Mouse (Mus musculus) C2C12 (cell line): ENCODE data around the gene Mymx.

ENCODE experiments used
- CEBPB ChIP-seq: IDR thresholded peaks from one replicate; pipeline ENCODE4 v1.6.1; 2011; ENCODE audit warnings: low read depth, mild to moderate bottlenecking, control low read depth, moderate library complexity
- CTCF ChIP-seq: IDR thresholded peaks from one replicate; pipeline ENCODE4 v1.5.1; 2011; ENCODE audit not compliant: control insufficient read depth, insufficient read depth, insufficient read length
- FOSL1 ChIP-seq: IDR thresholded peaks from one replicate; pipeline ENCODE4 v1.8.0; 2011; ENCODE audit warnings: mild to moderate bottlenecking, low read length; ENCODE audit not compliant: poor library complexity, insufficient read depth, severe bottlenecking
- MAX ChIP-seq: IDR thresholded peaks from one replicate; pipeline ENCODE4 v1.6.1; 2011; ENCODE audit warnings: mild to moderate bottlenecking, control low read depth
- USF1 ChIP-seq: IDR thresholded peaks from one replicate; pipeline ENCODE4 v1.6.1; 2011; ENCODE audit warnings: low read depth, mild to moderate bottlenecking, control low read depth, moderate library complexity

GRCm38 (mm10) chr17:45575123-45575897 lies 26.6 kb downstream of the Mymx start:
- TF ChIP-seq CTCF = no peak
- no peak for TF ChIP-seq USF1
- no peak for TF ChIP-seq MAX
- no peak for TF ChIP-seq FOSL1
- TF ChIP-seq CEBPB = no peak
